ENCODE assay signal across 1 mouse cellular context in genomic region chr15:31369125-31369612, GRCm38 (mm10).
TF ChIP-seq lines count a peak whose summit lies in the region.

No protein-coding gene starts in this region.

TF ChIP-seq in MEL, 35 proteins besides CTCF, POLR2A, EP300 and RAD21 (continued from another document):
- 0 out of 2 replicates have a peak, but pooled peaks have one; percentile 24 for TF ChIP-seq TAL1 (IDR thresholded peaks at IDR 0.05; ENCODE audit: low read length)
- 0 out of 2 replicates have a peak, but pooled peaks have one; percentile 17 for TF ChIP-seq ZNF384 (IDR thresholded peaks at IDR 0.05; ENCODE audit: low read depth, low read length)
- no peak for TF ChIP-seq UBTF (IDR thresholded peaks at IDR 0.05; ENCODE audit: borderline replicate concordance, insufficient read depth, low read depth, low read length)
- peak; percentile 71; the same call in 1 of the 2 replicates for TF ChIP-seq MYC (IDR thresholded peaks at IDR 0.05; ENCODE audit: low read depth, low read length)
- TF ChIP-seq ZC3H11A (IDR thresholded peaks at IDR 0.05; ENCODE audit: low read depth, low read length), result peak; percentile 0; the same call in 1 of the 2 replicates
- TF ChIP-seq GABPA (IDR thresholded peaks at IDR 0.05; ENCODE audit: low read depth, low read length), result no peak
- TF ChIP-seq CHD1 (IDR thresholded peaks at IDR 0.05; ENCODE audit: low read depth, low read length), result no peak; the same call in 1 of the 2 replicates
- TF ChIP-seq MEF2A (IDR thresholded peaks at IDR 0.05; ENCODE audit: extremely low read depth, insufficient replicate concordance, low read depth, low read length, poor library complexity, severe bottlenecking), result no peak
- peak; percentile 83 for TF ChIP-seq ETS1 (IDR thresholded peaks at IDR 0.05; ENCODE audit: low read depth, low read length)
- no peak for TF ChIP-seq SMC3 (IDR thresholded peaks at IDR 0.05; ENCODE audit: low read depth, low read length)
- no peak for TF ChIP-seq ZMIZ1 (IDR thresholded peaks at IDR 0.05; ENCODE audit: low read depth, low read length)
- TF ChIP-seq NRF1 (IDR thresholded peaks at IDR 0.05; ENCODE audit: insufficient read depth, low read depth, low read length, poor library complexity, severe bottlenecking), result no peak
- TF ChIP-seq TCF12 (IDR thresholded peaks at IDR 0.05; ENCODE audit: low read depth, low read length), result peak; percentile 83
- no peak for TF ChIP-seq BHLHE40 (IDR thresholded peaks at IDR 0.05; ENCODE audit: borderline replicate concordance, low read depth, low read length)
- TF ChIP-seq MAX (IDR thresholded peaks at IDR 0.05; ENCODE audit: low read length), result no peak; the same call in 1 of the 2 replicates
- no peak for TF ChIP-seq JUND (IDR thresholded peaks at IDR 0.05; ENCODE audit: low read depth, low read length)
- TF ChIP-seq MAFK (IDR thresholded peaks at IDR 0.05; ENCODE audit: borderline replicate concordance, low read depth, low read length), result no peak
